Mouse (Mus musculus) heart, adult 9 months (tissue): ENCODE measurements at regions not wholly inside any gene's neighbourhood (a gene's known extent, or its start where the extent isn't known, plus 50 kb on each side); places are given as distances from the start of the nearest gene placed in this dataset.
A peak's percentile ranks its signal among the peaks of the same experiment; 100 is the strongest.

Experiments used
- DNase-seq, 2 experiments: peaks; one replicate each; pipeline ENCODE4 v3.0.0; 2022; ENCODE audit warnings: low spot score in 2 of 2

- DNase-seq, result no peak
Observed at GRCm38 (mm10) chr2:114968651-114969050, 313.9 kb upstream of the Dph6 start.

DNA sequence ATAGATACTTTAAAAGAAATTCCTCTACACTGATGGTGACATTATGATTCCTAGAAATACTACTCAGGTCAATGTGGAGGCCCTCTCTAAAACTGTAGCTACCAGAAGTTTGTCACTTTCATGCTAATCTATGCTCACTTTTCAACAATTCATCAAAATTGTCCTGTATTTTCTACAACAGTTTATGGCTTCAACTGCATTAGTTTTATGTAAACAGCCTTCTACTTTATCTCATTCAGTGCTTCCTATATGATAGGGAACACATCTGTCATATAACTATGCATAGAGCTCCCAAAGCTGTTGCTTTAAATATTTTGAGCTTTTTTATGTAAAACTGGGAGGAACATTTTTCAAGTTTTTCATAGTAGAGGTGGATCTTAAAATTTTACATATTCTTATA, 338.7 kb upstream of the Dph6 start:
- no peak for DNase-seq

DNA sequence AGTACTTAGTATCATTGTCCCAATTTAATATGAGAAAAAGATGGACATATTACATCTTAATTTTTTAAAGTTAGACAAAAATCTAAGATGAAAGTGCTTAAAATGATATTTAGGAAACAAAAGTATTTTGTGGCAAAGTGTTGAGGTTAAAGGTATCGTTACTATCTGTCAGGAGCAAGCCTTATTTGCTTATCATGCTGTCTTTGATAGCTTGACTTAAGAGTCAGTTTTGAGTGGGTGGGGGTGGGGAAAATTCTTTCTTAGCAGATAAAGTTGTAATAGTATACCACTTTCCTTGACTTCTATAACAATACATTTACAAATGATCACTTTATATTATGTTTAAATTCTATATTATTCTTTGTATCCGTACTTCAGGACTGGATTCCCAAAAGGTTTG, 339.1 kb upstream of the Dph6 start:
- no peak for DNase-seq

DNA sequence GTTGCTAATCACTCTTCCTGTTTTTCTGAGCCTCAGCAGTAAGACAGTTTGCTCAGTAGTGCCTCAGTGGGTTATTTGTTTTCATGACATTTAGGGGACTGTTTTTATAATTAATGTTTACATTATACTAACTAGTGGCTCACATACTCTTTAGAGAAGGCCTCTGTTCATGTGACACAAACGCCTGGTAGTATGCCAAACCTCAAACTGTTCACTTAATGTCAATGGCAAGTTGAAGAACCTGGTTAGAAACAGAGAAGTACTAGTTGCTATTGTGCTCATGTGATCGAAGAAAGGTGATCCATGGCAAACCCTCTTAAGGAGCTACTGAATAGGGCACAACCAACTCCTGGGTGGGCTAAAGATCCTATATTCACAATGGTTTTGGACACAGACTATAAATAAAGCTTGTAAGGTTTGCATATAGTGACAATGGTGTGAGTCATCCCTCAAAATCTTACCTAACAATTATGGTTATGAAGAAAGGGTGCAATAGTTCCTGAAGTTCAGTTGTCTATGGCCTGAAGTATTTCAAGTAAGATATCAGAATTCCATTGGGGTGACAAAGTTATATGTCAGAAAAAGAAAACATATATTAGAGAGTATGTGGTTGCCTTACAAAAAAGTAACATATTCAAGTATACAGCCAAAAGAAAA, 340.1 kb upstream of the Dph6 start:
- no peak for DNase-seq

DNA sequence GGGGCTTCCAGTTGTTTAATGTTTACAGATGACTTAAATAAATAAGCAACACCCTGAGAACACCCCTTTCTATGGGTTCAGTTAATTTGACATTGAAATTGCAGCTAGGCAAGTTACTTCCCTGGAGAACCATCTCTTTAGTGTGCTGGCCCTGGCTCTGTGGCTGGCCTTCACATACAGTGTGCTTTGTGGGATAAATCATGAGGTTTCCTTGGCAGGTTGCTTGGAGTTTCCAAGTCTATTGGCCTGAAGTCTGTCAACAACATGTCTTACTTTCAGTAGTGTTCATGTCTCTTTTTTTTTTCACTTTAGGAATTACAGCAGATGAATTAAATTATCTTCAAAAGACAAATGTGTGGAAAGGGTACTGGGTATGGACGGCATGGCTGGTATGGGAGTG, 359.2 kb upstream of the Dph6 start:
- no peak for DNase-seq

- no peak for DNase-seq
Observed at GRCm38 (mm10) chr2:115026777-115027176, 372.0 kb upstream of the Dph6 start.

- no peak for DNase-seq
Observed at GRCm38 (mm10) chr2:115031134-115031533, 376.4 kb upstream of the Dph6 start.

- no peak for DNase-seq
Observed at GRCm38 (mm10) chr2:115036205-115036604, 381.4 kb upstream of the Dph6 start.

DNA sequence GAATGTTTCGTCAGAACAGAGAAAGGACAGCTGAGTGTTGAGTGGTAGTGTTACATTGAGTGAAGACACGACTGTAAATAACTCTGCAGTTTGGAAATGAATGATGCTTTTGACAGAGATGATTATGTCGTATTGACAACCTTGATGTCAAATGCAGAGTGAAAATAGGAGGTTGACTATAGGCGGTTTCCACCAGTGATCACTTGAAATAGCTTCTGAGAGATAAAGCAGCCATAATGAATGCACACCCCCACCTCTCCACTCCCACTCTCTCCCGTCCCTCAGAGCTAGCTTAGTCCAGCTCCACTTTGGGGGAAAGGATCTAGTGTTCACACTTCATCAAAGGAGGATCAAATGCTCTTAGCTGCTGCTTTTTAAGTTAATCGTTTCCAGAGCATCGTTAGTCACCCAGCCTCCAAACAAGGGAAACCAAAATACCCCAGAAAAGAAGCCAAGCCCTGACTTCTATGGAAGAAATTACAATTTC, 387.6 kb upstream of the Dph6 start:
- DNase-seq, result no peak

DNA sequence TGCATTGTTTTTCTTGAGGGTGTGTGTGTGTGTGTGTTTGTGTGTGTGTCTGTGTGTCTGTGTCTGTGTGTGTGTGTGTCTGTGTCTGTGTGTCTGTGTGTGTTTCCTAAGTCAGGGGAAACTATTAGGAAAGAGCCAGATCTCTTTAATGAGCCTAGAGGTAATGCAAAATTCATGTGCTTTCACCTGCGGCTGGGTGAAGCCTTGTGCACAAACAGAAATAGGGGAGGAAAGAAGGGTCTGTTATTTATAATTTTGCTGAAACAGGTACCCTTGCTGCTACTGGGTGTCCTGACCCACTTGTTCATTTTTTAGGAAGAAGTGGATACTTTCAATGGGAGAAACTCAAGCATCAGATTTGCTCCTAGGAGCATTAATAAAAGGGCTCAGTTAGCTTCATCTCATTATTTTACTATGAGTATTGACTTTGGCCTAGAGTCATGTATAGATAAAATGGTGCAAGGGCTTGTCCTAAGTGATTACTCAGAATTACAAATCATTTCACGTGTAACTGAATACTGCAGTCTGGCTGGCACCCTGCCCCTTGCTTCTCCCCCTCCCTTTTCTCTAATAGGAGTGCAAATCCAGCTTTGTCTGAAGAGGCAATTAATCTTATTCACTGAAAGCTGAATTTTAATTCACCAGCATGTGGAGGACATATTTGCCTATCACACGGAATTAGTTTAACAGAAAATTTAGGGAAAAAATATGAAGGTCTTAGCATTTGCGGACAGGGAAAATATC, 401.7 kb upstream of the Dph6 start:
- no peak for DNase-seq

DNA sequence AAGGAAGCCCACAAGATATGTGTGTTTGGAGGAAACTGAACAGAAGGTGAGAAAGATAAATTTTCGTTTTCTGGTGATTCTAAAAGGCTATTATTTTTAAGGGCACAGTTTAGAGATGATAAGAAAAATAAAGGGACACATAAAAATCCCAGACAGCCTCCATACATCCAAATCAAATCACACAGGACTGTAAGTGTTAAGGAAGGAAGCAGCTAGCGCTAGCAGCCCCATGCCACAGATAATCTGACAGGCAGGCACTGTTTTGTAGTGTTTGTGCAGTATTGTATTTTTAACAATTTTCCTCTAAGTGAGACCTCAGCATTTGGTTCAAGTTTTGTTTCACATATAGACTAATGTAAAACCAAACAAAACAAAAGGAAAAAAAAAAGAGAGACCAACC, 402.4 kb upstream of the Dph6 start:
- DNase-seq, result no peak

DNA sequence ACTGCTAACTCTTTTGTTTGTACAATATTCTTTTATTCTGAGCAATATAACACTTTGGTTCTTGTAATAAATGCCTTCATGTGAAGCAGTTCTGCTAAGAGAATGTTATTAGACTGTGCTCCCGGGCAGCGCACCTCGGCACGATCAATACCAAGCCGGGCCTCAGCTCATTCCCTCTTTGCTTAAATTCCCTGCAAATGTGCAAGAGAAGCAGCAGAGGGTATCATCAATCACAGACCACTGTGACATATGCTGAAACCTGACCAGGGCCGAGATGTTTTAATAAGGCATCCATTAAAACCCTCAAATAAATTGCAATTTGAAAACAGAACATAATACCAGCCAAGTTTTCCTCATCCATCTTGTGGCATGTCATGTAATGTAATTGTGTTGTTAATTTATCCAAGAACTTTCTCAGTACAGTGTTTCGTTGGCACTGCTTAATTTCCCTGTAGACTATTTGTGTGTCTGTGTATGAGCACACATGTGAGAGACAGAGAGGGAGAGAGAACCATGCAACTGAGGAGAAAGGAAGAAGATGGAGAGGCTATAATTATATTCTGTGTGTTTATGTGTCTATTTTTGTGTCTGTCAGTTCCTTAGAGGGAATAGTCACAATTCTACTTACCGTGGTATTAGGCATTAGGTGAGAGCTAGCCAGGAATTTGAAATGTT, 412.9 kb upstream of the Dph6 start:
- no peak for DNase-seq

DNA sequence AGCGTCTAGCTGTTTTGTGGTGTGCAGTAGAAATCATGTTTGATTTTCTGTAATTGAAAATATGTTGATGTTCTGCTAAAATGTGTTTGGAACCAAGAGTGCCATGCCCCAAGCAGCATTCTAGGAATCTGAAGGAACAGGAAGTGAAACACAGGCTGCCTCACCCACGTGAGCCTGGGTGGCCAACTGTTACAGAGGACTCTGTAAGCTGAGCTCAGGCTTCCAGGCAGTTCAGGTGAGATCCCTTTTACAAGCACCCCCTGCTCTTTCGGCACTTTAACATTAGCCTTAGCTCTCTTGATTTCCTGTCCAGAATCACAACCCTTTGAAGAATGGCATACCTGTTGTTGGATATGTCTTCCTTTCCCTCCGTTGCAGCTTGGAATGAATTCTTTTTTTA, 414.9 kb upstream of the Dph6 start:
- DNase-seq, result no peak

GRCm38 (mm10) chr2:115070123-115070522, 415.4 kb upstream of the Dph6 start:
- no peak for DNase-seq

DNA sequence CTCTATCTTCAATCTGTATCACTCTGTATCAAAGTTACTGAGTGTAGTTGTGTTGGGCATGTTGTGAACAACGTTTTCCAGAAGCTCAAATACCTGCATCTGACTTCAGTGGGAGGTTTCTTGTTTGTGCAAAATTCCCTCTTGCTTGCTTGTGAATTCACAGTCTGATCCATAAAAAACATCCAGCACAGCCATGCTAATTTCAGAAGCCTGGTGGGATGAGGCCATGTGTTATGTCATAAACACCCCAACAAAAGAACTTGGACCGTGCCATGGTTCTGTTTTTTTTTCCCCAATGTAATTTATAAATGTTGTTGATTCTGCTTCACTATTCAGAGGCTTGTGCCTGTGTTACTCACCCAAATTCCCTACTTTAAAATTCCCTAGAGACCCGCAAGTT, 415.9 kb upstream of the Dph6 start:
- no peak for DNase-seq

DNA sequence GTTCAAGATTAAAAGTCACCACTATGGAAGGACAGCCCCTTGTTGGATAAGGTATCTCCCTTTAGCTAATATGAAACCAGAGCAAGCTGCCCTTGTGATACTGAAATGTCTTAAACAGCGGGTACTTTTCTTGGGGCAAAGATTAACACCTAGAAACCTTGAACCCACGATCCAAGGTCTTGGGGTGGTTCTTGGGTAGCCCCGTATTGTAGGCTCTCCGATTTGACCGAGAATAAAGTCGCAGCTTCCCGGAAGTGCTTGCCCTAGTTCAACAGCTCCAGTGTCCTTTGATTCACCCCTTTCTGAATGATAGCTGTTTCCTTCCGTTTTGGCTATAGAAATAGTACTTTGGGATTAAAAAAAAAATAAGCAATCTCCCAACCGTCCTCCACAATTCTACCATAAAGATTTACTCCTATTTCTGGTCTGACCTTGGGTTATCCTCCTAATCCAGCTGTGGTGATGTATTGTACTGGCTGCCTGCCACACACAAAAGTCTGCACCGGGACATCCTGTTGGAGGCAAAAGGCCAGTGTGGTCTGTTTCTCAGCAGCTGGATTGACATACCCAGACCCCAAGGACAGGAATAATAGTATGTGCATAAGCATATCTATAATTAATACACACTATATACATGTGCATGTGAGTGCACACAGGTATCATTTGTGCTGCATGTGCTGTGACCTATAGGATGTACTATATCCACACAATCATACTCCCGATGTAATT, 427.0 kb upstream of the Dph6 start:
- peak in 1 of 2 experiments; percentile 10 for DNase-seq

DNA sequence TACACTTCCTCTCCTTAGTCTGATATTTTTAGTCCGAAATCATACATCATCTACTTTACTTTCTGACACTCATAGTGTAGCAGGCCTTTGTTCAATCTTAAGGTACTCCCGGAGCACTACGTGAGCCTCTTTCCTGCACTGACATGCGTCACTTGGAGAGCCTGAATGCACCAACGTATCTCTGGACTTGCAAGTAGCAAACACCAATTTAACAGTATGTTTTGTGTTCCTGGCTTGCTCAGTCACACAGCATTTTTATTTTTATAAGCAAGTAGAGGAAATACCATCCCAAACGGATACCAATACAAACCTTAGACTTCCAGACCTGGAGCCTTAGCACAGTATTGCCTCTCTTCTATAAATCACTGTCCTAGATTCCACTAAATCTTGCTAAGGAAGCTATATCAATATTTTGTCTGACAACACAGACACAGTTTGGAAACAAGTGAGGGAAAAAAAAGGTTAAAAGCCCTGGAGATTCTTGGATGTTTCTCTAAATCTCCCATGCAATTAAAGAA, 427.6 kb upstream of the Dph6 start:
- DNase-seq, result no peak

GRCm38 (mm10) chr2:115088421-115089120, 433.8 kb upstream of the Dph6 start:
- DNase-seq, result no peak

GRCm38 (mm10) chr2:115090430-115091175, 435.8 kb upstream of the Dph6 start:
- no peak for DNase-seq

- no peak for DNase-seq
Observed at GRCm38 (mm10) chr2:115095351-115095750, 440.6 kb upstream of the Dph6 start.

- DNase-seq, result peak in 1 of 2 experiments; percentile 16
Observed at GRCm38 (mm10) chr2:115101501-115101900, 446.7 kb upstream of the Dph6 start.
